Mouse (Mus musculus) hindbrain, embryonic 16.5 days (tissue): ENCODE measurements at regions not wholly inside any gene's neighbourhood (a gene's known extent, or its start where the extent isn't known, plus 50 kb on each side); places are given as distances from the start of the nearest gene placed in this dataset.
A peak's percentile ranks its signal among the peaks of the same experiment; 100 is the strongest.

Experiments used
- ATAC-seq: fragments of 200-750 bp; cut with Nextera tagmentation; 2 replicates; pipeline ENCODE4 v1.8.0; 2017; ENCODE audit warnings: moderate TSS enrichment, moderate library complexity
- H3K27ac ChIP-seq: fragments of 300-500 bp; sonication (generic); 2 replicates; pipeline ENCODE4 v1.5.1; 2014; ENCODE audit warnings: low read depth, mild to moderate bottlenecking, control low read depth, low read length, moderate library complexity
- H3K27me3 ChIP-seq: fragments of 300-500 bp; sonication (generic); replicated peaks from 2 replicates; pipeline ENCODE4 v1.6.1; 2014; ENCODE audit warnings: low read length; ENCODE audit not compliant: control insufficient read depth, insufficient read depth
- H3K36me3 ChIP-seq: fragments of 300-500 bp; sonication (generic); 2 replicates; pipeline ENCODE4 v1.6.1; 2014; ENCODE audit warnings: mild to moderate bottlenecking, low read length, moderate library complexity, mixed read lengths; ENCODE audit not compliant: control insufficient read depth, insufficient read depth
- H3K4me1 ChIP-seq: fragments of 300-500 bp; sonication (generic); 2 replicates; pipeline ENCODE4 v1.6.1; 2014; ENCODE audit warnings: low read depth, low read length; ENCODE audit not compliant: control insufficient read depth, insufficient read depth
- H3K4me2 ChIP-seq: fragments of 300-500 bp; sonication (generic); 2 replicates; pipeline ENCODE4 v1.6.1; 2014; ENCODE audit warnings: mild to moderate bottlenecking, low read length, control low read depth, moderate library complexity
- H3K4me3 ChIP-seq: fragments of 300-500 bp; sonication (generic); 2 replicates; pipeline ENCODE4 v1.5.1; 2014; ENCODE audit warnings: mild to moderate bottlenecking, low read length, control low read depth, moderate library complexity
- H3K9ac ChIP-seq: fragments of 300-500 bp; sonication (generic); 2 replicates; pipeline ENCODE4 v1.6.1; 2014; ENCODE audit warnings: low read depth, mild to moderate bottlenecking, control low read depth, low read length, moderate library complexity
- H3K9me3 ChIP-seq: fragments of 300-500 bp; sonication (generic); 2 replicates; pipeline ENCODE4 v1.6.1; 2014; ENCODE audit warnings: mild to moderate bottlenecking, low read length, moderate library complexity; ENCODE audit not compliant: control insufficient read depth
- WGBS: fragments of 180-500 bp; shearing (Covaris S2); extraction: QIAGEN DNeasy Blood & Tissue Kit; methylation state at CpG from one replicate; pipeline ENCODE4 v1.1.7; 2014; 5-methylcytosine and 5-hydroxymethylcytosine counted together

GRCm38 (mm10) chr5:64710236-64710635 lies 93.0 kb upstream of the Klf3 start:
- Histone ChIP-seq H3K4me2 (no peak overlapping the region), H3K36me3 (no peaks in the 10 kb centered on the region), H3K9me3 (no peaks in the 10 kb centered on the region), H3K27me3 (no peaks in the 10 kb centered on the region), H3K27ac (no peak overlapping the region), H3K4me1 (no peaks in the 10 kb centered on the region), H3K4me3 (no peak overlapping the region), H3K9ac (no peak overlapping the region)
- no peak for ATAC-seq
- WGBS, result 67% methylated on average over 3 of the region's 3 CpGs

- no peak overlapping the region for H3K4me2 ChIP-seq
Measured at GRCm38 (mm10) chr5:64710968-64711367, 92.2 kb upstream of the Klf3 start.

GRCm38 (mm10) chr5:64714221-64714653 lies 89.0 kb upstream of the Klf3 start:
- Histone ChIP-seq H3K9me3 (no peaks in the 10 kb centered on the region), H3K27me3 (no peaks in the 10 kb centered on the region), H3K4me2 (no peak overlapping the region), H3K9ac (no peak overlapping the region), H3K27ac (no peak overlapping the region), H3K4me1 (no peaks in the 10 kb centered on the region), H3K4me3 (no peak overlapping the region), H3K36me3 (no peaks in the 10 kb centered on the region)
- WGBS, result 14% methylated on average over 10 of the region's 10 CpGs
- ATAC-seq, result peak; percentile 86

More at GRCm38 (mm10) chr5:64710968-64711367, 92.2 kb upstream of the Klf3 start:
- 95% methylated on average over 4 of the region's 4 CpGs for WGBS
- H3K27ac ChIP-seq, result no peak overlapping the region
- H3K36me3 ChIP-seq, result no peaks in the 10 kb centered on the region
- ATAC-seq, result no peak
- H3K4me3 ChIP-seq, result no peak overlapping the region
- H3K27me3 ChIP-seq, result no peaks in the 10 kb centered on the region
- H3K9ac ChIP-seq, result no peak overlapping the region
- no peaks in the 10 kb centered on the region for H3K9me3 ChIP-seq
- H3K4me1 ChIP-seq, result no peaks in the 10 kb centered on the region

GRCm38 (mm10) chr5:64714710-64715109 lies 88.5 kb upstream of the Klf3 start:
- peak; percentile 63; the same call in 1 of the 2 replicates for ATAC-seq
- Histone ChIP-seq H3K4me3 (no peak overlapping the region), H3K4me1 (no peaks in the 10 kb centered on the region), H3K4me2 (no peak overlapping the region), H3K36me3 (no peaks in the 10 kb centered on the region), H3K9me3 (no peaks in the 10 kb centered on the region), H3K27me3 (no peaks in the 10 kb centered on the region), H3K27ac (no peak overlapping the region), H3K9ac (no peak overlapping the region)
- 49% methylated on average over 7 of the region's 7 CpGs for WGBS

GRCm38 (mm10) chr5:64716551-64716950 lies 86.6 kb upstream of the Klf3 start:
- Histone ChIP-seq H3K4me1 (no peaks in the 10 kb centered on the region), H3K36me3 (no peaks in the 10 kb centered on the region), H3K9me3 (no peaks in the 10 kb centered on the region), H3K4me2 (no peak overlapping the region), H3K27me3 (no peaks in the 10 kb centered on the region), H3K9ac (no peak overlapping the region), H3K4me3 (no peak overlapping the region), H3K27ac (no peak overlapping the region)
- no peak for ATAC-seq
- WGBS, result 94% methylated on average over 4 of the region's 4 CpGs

GRCm38 (mm10) chr5:64722211-64722610 lies 81.0 kb upstream of the Klf3 start:
- Histone ChIP-seq H3K9ac (no peak overlapping the region), H3K4me3 (no peak overlapping the region), H3K27me3 (no peaks in the 10 kb centered on the region), H3K4me2 (no peak overlapping the region), H3K27ac (no peak overlapping the region), H3K4me1 (no peaks in the 10 kb centered on the region), H3K9me3 (no peaks in the 10 kb centered on the region), H3K36me3 (no peaks in the 10 kb centered on the region)
- ATAC-seq, result no peak

- Histone ChIP-seq H3K9me3 (no peaks in the 10 kb centered on the region), H3K4me1 (no peaks in the 10 kb centered on the region), H3K27ac (no peak overlapping the region), H3K27me3 (no peaks in the 10 kb centered on the region), H3K4me2 (no peak overlapping the region), H3K4me3 (no peak overlapping the region), H3K36me3 (no peaks in the 10 kb centered on the region), H3K9ac (no peak overlapping the region)
- WGBS, result 93% methylated on average over 2 of the region's 2 CpGs
- ATAC-seq, result no peak
Measured at GRCm38 (mm10) chr5:64727847-64728246, 75.3 kb upstream of the Klf3 start.

- Histone ChIP-seq H3K36me3 (no peaks in the 10 kb centered on the region), H3K4me2 (no peak overlapping the region), H3K27ac (no peak overlapping the region), H3K9me3 (no peaks in the 10 kb centered on the region), H3K9ac (no peak overlapping the region), H3K4me3 (no peak overlapping the region), H3K4me1 (no peaks in the 10 kb centered on the region), H3K27me3 (no peaks in the 10 kb centered on the region)
- 84% methylated on average over 3 of the region's 3 CpGs for WGBS
- ATAC-seq, result no peak
Measured at GRCm38 (mm10) chr5:64732356-64732755, 70.8 kb upstream of the Klf3 start.

- Histone ChIP-seq H3K4me1 (peaks cover 12% of the 10 kb centered on the region), H3K4me2 (no peak overlapping the region)
- no peak for ATAC-seq
Measured at GRCm38 (mm10) chr5:64736985-64737384, 66.2 kb upstream of the Klf3 start.

More at GRCm38 (mm10) chr5:64736985-64737384, 66.2 kb upstream of the Klf3 start:
- no peaks in the 10 kb centered on the region for H3K9me3 ChIP-seq
- no peaks in the 10 kb centered on the region for H3K36me3 ChIP-seq
- H3K27ac ChIP-seq, result no peak overlapping the region
- no peak overlapping the region for H3K4me3 ChIP-seq
- no peak overlapping the region for H3K9ac ChIP-seq
- H3K27me3 ChIP-seq, result no peaks in the 10 kb centered on the region; the same call in 1 of the 2 replicates
